Mouse (Mus musculus) NIH3T3 (cell line): ENCODE data around the gene Hist2h3b.
A peak's percentile ranks its signal among the peaks of the same experiment; 100 is the strongest.

Source experiments
- DNase-seq: peaks from one replicate; pipeline ENCODE4 v3.0.0-alpha.2; 2012; ENCODE audit warnings: low read depth

The Hist2h3b gene

DNA sequence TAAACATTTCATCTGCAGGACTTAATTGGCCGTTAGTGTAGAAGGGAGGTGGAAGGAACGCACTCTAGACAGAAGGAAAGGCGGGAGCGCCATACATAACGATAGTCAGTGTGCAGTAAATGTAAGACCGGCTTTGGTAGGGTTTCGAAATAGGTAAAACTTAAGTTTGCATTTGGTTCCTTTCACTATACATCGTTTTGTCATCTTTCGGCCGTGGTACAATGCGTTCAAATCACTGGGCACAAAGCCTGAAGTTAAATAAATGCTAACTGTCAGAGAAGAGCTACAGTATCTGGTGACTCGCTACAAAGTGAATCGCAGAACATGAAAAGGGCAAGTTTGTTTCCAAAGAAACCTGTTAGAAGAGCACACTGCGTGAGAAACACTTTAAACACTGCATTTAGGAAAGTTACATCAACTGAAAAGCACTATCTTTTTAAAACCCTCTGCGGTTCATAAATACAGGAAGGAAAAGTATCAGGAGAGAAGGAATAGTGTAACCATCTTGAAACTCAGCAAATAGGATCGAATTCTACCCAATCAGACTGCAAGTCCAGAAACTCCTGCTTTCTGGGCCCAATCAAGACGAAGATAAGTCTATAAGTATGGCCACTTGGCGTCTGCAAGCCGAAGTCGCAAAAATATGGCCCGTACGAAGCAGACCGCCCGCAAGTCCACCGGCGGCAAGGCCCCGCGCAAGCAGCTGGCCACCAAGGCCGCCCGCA is at the start of gene Hist2h3b:
Gene Hist2h3b, plus strand, starts transcription at position 604 of the 725 bp plus-strand sequence.
- DNase-seq = peak; percentile 91

DNA sequence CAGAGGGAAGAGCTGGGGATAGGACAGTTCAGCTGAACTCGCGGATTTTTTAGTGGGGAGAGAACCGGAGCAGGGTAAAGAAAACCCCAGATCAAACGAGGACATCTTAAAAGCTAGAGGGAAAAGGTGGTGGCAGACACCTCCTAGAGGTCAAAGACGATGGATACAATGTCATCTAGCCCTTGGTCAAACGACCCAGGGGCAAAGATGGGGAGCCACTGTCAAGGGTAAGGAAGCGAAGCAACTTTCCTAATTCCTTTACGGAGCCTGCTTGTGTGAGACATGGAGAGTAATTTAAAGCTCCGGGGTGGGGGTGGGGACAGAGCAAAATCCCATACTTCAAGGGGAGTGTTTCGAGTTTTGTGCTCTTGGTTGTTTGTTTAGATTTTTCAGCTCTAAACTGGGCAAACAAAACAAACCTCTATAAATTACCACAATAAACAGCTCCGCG is 49.2 kb upstream of the Hist2h3b start:
- DNase-seq = no peak

DNA sequence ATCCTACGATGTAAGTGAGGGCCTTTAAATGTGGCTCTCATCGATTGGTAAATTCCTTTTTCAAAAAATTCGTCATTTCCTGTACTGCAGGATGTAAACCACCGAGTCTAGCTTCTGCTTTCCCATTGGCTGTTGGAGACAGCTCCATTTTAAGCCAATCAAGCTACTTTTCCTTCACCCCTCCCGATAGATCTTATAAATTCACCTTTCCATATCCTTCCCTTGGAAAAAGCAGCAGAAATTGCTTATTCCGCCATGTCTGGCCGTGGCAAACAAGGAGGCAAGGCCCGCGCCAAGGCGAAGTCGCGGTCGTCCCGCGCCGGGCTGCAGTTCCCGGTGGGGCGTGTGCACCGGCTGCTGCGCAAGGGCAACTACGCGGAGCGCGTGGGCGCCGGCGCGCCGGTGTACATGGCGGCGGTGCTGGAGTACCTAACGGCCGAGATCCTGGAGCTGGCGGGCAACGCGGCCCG is 48.8 kb upstream of the Hist2h3b start, which contains the start of the genes Bola1 and Hist2h2ab:
Gene Bola1, minus strand, starts transcription at position 49 of the 470 bp plus-strand sequence.
Gene Hist2h2ab, plus strand, starts transcription at position 205 of the 470 bp plus-strand sequence.
- DNase-seq = peak; percentile 86

DNA sequence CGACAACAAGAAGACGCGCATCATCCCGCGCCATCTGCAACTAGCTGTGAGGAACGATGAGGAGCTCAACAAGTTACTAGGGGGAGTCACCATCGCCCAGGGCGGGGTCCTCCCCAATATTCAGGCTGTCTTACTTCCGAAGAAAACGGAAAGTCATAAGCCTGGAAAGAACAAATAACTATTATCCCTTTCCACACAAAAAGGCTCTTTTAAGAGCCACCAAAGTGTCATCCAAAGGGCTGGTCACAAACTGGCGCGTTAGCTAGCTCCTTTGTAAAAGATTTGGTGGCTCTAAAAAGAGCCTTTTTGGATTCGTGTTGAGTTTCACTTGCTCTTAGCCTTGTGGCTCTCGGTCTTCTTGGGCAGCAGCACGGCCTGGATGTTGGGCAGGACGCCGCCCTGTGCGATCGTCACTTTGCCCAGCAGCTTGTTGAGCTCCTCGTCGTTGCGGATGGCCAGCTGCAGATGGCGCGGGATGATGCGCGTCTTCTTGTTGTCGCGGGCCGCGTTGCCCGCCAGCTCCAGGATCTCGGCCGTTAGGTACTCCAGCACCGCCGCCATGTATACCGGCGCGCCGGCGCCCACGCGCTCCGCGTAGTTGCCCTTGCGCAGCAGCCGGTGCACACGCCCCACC is 48.2 kb upstream of the Hist2h3b start:
- DNase-seq = peak; percentile 52

DNA sequence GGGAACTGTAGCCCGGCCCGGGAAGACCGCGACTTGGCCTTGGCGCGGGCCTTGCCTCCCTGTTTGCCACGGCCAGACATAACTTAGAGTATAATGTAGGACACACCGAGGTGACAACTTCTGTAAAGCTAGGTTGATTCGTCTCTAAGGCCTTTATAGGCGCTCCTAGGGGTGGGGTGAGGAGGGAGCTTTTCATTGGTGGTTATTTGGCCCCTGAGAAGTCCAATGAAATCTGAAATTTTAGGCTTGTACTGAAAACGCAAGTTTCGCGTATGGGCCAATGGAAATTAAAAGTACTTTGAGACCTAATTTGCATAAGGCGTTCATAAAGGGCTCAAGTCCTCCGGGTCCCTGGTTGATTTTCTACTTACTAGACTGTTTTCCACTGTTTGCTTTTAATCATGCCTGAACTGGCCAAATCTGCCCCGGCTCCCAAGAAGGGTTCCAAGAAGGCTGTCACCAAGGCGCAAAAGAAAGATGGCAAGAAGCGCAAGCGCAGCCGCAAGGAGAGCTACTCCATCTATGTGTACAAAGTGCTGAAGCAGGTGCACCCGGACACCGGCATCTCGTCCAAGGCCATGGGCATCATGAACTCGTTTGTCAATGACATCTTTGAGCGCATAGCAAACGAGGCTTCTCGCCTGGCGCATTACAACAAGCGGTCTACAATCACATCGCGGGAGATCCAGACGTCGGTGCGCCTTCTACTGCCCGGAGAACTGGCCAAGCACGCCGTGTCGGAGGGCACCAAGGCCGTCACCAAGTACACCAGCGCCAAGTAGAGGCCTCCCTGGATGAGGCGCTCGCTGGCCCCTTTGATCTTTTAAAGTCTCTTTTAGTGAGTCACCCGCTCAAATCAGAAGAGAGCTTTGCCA is 47.5 kb upstream of the Hist2h3b start, which contains the start of the genes Hist2h2ac and Hist2h2be:
Gene Hist2h2ac, minus strand, starts transcription at position 116 of the 875 bp plus-strand sequence.
Gene Hist2h2be, plus strand, starts transcription at position 355 of the 875 bp plus-strand sequence.
- DNase-seq = peak; percentile 94

DNA sequence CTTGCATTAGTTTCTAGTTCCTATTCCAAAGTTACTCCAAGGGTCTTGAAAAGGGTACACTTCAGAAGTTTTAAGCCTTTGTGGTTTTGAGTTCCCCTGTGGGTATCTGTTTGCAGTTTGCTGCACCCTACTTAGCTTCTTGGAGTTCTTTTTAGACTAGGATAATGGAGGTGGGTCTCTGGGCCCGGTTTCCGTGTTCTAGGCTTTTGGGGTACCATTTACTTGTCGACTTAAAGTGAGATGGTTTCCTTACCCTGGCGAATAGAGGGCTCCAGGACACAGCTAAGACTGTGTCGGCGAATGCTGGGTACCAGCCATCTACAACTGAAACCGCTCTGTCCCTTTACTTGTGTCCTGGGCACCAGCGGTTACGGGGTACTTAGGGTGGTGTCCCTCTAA is 46.8 kb upstream of the Hist2h3b start:
- DNase-seq = no peak

DNA sequence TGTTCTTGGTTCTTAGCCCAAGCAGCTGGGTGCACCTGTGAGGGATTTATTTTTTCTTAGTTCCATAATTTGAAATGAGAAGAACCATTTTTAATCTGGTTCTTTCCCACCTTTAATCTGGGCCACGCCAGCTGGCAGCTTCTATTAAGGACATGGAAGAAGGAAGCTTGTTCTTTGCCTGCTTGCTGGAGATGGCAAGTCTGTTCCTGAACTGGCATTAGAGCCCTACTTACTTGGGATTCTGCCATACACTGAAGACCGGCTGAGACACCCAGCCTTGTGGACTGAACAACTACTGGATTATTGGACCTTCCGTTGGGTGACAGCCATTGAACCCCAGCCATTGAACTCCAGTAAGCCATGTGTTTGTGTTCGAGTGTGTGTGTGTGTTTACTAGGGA is 45.7 kb upstream of the Hist2h3b start:
- no peak for DNase-seq

DNA sequence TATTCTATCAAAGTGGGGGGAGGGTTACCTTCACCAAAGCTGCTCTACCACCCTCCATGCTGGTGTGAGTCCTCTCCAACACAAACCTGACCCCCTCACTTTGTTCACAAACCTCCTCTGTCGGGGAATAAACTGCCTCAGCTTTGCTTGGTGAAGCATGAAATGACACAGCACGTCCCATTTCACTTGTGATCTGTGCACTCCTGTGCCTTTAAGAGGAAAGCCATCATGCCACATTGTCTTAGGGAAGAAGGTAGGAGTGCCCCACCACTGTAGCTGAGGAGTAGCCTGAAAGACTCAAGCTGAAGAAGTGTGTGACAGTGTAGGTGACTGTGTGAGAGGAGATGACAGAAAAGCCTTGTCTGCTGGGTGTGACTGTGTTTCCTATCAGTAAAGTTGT is 43.0 kb upstream of the Hist2h3b start:
- DNase-seq = no peak

DNA sequence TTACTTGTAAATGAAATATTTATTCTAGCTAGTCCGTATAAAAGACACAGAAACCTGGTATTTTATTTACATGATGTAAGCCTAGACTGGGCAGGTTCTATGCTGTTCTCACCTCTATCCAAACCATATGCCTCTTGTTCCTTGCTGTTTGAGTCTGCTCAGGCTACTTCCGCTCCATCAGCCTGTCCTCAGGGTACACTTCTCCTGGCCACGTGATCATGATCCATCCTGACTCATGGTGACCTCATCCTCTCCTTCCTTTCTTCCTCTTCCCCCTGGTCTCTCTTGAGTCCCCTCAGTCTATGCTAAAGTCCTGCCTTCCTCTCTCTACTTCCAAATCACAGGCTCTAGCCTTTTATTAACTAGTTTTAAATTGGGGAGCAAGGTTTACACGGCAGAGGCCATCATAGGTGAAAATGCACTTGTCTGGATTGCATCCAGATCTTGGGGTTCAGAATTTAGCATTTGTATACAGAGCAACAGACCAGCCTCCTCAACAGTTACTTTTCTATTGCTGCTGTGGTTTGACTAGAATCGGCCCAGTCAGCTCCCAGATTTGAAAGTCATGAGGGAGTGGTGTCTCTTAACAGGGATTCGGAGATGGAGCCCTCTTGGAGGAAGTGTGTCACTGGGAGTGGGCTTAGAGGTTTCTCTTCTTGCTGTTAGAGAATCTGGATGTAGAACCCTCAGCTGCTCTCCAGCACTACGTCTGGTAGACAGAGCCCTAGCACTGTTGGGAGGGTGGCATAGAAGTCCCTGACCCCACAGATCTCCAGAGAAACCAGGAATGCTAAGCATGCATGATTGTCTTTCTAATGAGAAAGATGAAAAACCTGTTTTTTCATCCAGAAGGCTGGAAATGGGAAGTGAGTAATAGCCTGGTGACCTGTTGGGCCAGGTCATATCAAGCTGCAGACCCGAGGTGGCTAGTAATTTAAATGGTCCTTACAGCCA is 41.5 kb upstream of the Hist2h3b start:
- peak; percentile 84 for DNase-seq

DNA sequence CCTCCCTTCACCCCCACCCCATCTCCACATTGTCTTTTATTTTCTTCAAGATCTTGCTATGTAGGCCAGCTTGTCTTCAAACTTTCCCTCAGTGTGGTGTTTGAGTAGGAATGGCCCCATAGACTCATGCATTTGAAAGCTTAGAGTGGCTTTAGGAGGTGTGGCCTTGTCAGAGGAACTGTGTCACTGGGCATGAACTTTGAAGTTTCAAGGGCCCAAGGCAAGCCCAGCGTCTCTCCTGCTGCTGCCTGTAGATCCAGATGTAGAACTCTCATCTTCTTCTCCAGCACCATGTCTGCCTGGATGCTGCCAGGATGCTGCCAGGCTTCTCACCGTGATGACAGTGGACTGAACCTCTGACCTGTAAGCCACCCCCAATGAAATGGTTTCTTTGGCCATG is 39.6 kb upstream of the Hist2h3b start:
- DNase-seq = no peak

DNA sequence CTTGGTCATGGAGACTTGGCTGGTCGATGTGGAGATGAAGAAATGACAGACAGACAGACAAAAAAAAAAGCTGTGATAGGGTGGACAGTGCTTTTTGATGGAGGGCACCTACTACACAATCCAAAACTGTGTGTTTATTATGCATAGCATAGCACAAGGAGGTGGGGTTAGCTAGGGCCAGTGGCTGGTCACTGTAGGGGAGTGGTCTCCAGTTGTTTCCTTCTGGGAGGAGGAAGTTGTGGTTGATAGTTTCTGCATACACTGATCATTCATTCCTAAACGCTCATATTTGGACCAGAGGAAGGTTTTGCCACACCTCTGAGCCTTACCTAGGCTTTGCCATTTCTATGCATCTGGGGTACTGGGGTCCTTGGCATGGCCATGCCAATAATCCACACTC is 38.0 kb upstream of the Hist2h3b start:
- DNase-seq = no peak

DNA sequence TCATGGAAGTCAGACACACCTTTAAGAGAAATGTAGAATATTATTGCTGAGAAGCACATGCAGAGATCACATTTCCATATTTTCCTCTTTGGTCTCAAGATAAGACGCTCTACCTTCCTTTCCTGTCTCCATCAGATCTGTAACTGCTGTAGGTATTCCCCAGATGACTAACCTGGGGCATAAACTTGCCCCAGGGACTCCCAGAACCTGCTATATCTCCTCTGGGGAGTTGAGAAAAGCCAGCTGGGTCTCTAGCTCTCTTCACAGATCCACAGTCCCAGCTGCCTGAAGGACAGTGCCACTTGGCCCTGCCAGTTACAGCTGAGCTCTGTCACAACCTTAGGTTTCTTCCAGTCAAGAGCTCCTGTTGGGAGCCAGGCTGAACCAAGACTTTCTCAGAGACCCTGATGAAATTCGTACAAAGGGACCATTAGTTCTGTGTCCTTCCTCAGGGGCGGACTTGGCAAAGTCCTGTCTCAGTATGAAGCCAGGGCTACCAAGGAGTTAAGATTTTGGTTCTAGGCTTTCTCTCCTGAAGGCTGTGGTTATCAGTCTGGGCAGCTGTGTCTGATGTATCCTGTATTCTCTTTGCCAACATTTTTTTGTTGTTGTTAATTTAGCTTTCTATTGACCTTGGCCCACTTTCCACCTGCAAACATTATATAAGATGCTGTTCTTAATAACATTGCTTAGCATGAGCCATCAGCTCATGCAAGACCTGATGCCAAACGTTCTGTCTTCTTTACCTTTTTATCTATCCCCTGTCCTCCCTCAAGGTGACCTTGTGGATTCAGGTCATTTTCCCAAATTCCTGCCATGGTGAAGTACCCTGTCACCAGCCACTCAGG is 37.3 kb upstream of the Hist2h3b start:
- no peak for DNase-seq

DNA sequence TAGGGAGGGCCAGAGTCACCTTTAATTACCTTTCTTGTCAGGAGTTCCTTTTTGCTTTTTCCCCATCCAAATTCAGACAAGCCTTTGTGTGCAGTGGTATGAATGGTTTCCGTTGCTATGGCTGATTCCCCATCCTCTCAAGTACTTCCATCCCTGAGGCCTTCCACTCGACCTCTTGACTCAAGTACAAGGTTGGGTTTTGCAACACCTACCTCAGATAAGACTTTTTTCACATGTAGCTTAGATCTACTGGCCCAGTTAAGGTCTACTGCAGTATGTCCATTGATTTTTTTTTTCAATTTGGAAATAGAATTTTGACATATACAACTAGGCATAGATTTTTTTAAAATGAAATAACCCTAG is 36.7 kb upstream of the Hist2h3b start:
- no peak for DNase-seq

DNA sequence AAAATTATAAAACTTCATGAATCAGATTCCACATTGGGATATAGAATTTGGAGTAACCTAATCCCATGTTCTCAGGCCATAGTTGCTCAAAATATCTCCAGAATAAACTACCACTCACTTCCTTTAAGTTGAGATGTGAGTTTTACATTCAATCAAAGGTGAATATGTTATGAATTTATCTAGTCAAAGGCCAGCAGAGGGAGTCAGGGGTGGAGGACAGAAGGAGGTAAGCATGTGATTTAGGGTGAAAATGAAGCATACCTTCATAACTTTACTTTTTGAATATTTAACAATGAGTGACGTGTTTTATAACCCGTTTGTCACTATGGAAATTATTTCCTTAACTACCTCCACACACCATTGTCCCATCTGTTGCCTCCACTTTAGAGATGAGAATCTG is 33.5 kb upstream of the Hist2h3b start:
- no peak for DNase-seq

DNA sequence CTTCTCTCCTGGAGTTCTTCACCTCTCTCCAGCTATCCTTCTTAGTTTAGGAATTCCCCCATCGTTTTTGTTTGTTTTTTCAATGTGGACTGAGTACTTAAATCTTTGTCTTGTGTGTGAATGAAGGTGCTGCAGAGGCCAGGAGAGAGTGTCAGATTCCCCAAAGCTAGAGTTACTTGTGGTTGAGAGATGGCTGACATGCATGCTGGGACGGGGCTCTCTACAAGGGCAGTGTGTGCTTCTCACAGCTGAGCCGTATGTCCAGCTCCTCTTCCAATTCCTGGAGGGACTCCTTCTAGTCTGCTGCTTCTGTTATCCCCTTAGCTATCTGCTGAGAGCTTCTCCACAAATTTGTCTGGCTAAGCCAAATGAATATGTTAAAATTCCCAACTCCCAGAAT is 32.6 kb upstream of the Hist2h3b start:
- no peak for DNase-seq

DNA sequence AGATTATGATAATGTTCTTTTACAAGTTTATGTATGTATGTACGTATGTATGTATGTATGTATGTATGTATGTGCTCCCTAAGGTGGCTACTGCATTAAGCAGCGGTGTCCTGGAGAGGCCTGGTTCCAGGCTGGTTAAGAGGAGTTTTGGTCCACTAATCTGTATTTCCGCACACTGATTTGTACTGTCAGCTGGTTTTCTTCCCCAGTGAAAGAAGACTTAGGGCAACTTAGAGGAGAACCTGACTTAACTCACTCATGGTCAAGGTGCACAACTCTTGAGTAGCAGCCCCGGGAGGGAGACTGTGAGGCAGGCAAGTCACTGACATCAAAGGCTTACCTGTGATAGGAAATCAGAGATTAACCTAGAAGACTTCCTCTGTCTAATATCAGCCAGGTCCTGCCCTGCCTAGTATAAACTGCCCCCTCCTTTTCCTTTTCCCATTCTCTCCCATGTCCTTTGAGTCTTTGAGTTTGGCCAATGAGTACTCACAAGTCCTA is 31.6 kb upstream of the Hist2h3b start:
- DNase-seq = no peak

DNA sequence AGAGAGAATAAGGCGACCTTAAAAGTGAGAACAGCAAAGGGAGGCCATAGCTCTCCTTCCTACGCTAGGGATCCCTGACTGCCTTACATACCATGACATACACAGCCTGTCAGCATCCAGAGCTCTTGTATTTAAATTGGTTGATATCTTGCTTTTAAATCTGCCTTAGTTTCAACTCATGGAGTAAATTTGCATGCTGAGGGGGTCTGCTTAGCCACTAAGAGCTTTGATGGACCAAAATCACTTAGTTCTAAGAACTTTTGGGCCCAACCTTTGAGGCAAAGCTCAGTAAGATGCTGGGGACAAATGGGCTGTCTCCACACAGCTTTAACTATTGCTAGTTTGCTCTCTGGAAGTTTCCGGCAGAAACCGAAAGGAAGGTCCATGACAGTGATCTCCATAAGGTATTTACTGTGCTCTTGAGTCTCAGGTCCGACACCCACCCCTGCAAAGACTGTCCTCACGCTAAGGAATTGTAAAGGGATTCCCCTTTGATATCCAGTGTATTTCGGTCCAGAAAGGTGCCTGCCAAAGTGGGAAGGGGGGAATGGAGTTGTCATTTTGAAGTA is 31.0 kb upstream of the Hist2h3b start:
- DNase-seq = peak; percentile 38

DNA sequence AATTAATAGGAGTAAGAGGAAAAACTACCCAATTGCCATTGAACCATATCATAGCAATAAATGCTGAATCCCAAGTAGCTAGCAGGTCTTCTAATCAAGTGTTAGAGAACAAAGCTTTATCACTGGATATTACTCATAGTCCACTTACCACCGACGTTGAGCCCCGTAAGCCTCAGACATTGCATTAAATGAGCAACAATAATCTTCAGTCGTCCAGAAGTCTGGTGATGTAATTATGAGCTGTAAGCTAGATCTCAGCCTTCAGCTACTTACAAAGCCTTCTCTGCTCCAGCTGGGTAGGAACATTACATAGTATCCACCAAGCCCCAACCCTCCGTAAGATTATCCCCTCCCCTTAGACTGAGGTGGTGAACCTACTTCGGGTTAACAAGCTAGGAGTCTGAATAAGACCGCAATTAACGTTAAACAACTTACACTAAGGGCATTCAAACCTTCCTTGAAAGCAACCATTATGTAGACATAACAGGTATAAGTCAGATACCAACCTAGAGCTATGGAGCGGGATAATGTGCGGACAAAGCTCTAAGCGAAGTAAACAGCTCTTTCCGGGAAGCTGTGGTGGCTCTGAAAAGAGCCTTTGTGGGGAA is 30.4 kb upstream of the Hist2h3b start:
- DNase-seq = peak; percentile 57
